Mouse (Mus musculus): ENCODE data around the gene Rarb. TPM values are rescaled to one million over a fixed set of nuclear protein-coding genes. Genes with fewer than 3 reads are reported as not detected.
A peak's percentile ranks its signal among the peaks of the same experiment; 100 is the strongest.

Rarb gene
- total RNA-seq, 2 experiments from 2014 or later = 14.0 to 18.8 TPM

GRCm38 (mm10) chr14:16735331-16736012 lies 83.5 kb downstream of the Rarb start:
- no peak for DNase-seq
- intact Hi-C loops (cut with DNase I) = no loop called here

GRCm38 (mm10) chr14:16733595-16734298 lies 85.2 kb downstream of the Rarb start:
- no peak for DNase-seq
- intact Hi-C loops (cut with DNase I) = no loop called here

GRCm38 (mm10) chr14:16732054-16732453 lies 86.9 kb downstream of the Rarb start:
- no peak for DNase-seq
- intact Hi-C loops (cut with DNase I) = no loop called here

GRCm38 (mm10) chr14:16728175-16728838 lies 90.6 kb downstream of the Rarb start:
- DNase-seq = no peak
- intact Hi-C loops (cut with DNase I) = no loop called here

- no peak for DNase-seq
- intact Hi-C loops (cut with DNase I) = no loop called here
These were observed 95.0 kb downstream of the Rarb start for GRCm38 (mm10) chr14:16723991-16724390.

GRCm38 (mm10) chr14:16717821-16718220 lies 101.1 kb downstream of the Rarb start:
- intact Hi-C loops (cut with DNase I) = no loop called here

GRCm38 (mm10) chr14:16714344-16714955 lies 104.5 kb downstream of the Rarb start:
- intact Hi-C loops (cut with DNase I) = no loop called here
- no peak for DNase-seq

More at GRCm38 (mm10) chr14:16717821-16718220, 101.1 kb downstream of the Rarb start:
- no peak for DNase-seq

GRCm38 (mm10) chr14:16713773-16714172 lies 105.2 kb downstream of the Rarb start:
- intact Hi-C loops (cut with DNase I) = no loop called here
- DNase-seq = no peak

GRCm38 (mm10) chr14:16699228-16699627 lies 119.7 kb downstream of the Rarb start:
- no peak for DNase-seq
- intact Hi-C loops (cut with DNase I) = no loop called here

- intact Hi-C loops (cut with DNase I) = no loop called here
- no peak for DNase-seq
These were observed 123.4 kb downstream of the Rarb start for GRCm38 (mm10) chr14:16695453-16696120.

GRCm38 (mm10) chr14:16678335-16678734 lies 140.6 kb downstream of the Rarb start:
- intact Hi-C loops (cut with DNase I) = no loop called here

GRCm38 (mm10) chr14:16677081-16677480 lies 141.9 kb downstream of the Rarb start:
- no peak for DNase-seq
- intact Hi-C loops (cut with DNase I) = no loop called here

More at GRCm38 (mm10) chr14:16678335-16678734, 140.6 kb downstream of the Rarb start:
- no peak for DNase-seq

- intact Hi-C loops (cut with DNase I) = no loop called here
These were observed 148.4 kb downstream of the Rarb start for GRCm38 (mm10) chr14:16670571-16670970.

GRCm38 (mm10) chr14:16639153-16639943 lies 179.6 kb downstream of the Rarb start:
- intact Hi-C loops (cut with DNase I) = no loop called here
- DNase-seq = peak; percentile 71

More at GRCm38 (mm10) chr14:16670571-16670970, 148.4 kb downstream of the Rarb start:
- no peak for DNase-seq

- intact Hi-C loops (cut with DNase I) = no loop called here
- no peak for DNase-seq
These were observed 205.0 kb downstream of the Rarb start for GRCm38 (mm10) chr14:16613975-16614374.

GRCm38 (mm10) chr14:16605480-16605879 lies 213.5 kb downstream of the Rarb start:
- intact Hi-C loops (cut with DNase I) = no loop called here
- peak; percentile 20 for DNase-seq

- intact Hi-C loops (cut with DNase I) = no loop called here
- DNase-seq = no peak
These were observed 214.4 kb downstream of the Rarb start for GRCm38 (mm10) chr14:16604469-16605064.

GRCm38 (mm10) chr14:16603040-16603590 lies 215.8 kb downstream of the Rarb start:
- intact Hi-C loops (cut with DNase I) = no loop called here
- no peak for DNase-seq

GRCm38 (mm10) chr14:16599224-16599623 lies 219.7 kb downstream of the Rarb start:
- intact Hi-C loops (cut with DNase I) = no loop called here

More at GRCm38 (mm10) chr14:16599224-16599623, 219.7 kb downstream of the Rarb start:
- DNase-seq = peak; percentile 10

All from left cerebral cortex, postnatal 4 days (tissue).